Mouse (Mus musculus): ENCODE data around the gene Rptn.

GRCm38 (mm10) chr3:93445165-93445705 lies 51.7 kb downstream of the Rptn start:
- TF ChIP-seq CTCF (IDR thresholded peaks at IDR 0.05; ENCODE audit: low read depth): no peak
- TF ChIP-seq EP300 (IDR thresholded peaks at IDR 0.05; ENCODE audit: low read depth): no peak
